Mouse (Mus musculus) cerebellum, adult 11-12 months (tissue): ENCODE results near the gene Ankrd31.
"Not testable (repeated sequence)": the region's sequence is repeated elsewhere in the genome, so short reads cannot be mapped to it uniquely, and the experiment has no call there.

Source experiments
- DNase-seq: peaks from one replicate; pipeline ENCODE4 v3.0.0; 2022

Gene Ankrd31

DNA sequence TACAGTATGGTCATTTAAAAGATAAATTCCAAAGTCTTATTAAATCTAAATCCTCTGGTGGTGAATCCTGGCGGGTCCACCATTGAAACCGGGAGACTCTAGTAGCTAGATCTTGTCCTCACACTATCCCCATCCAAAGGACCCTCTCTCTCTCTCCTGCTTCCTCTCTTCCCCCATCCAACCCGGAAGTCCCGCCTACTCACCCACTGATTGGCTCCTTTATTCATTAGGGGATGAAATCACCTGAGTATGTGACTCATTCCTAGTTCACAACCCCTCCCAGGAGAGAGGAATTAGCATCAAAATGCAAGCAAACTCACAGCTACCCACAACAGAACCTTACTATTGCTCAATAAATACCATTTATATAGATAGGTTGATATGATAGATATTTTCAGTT, 122.7 kb downstream of the Ankrd31 start:
- no peak for DNase-seq

DNA sequence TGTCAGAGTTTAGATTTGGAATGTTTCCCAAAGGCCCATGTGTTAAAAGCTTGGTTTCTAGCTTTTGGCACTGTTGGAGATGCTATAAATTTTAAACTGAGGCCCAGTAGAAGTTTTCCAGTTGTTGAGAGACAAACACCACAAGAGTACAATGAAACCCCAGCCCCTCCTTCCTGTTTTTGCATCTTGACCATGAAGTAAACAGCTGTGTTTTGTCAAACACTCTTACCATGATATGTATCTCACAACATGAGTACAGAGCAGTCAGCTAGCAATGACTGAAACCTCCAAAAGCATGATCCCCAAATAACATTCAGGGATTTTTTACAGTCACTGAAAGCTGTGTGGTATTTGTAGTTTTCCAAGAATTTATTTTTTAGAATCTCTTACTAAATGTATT, 126.0 kb downstream of the Ankrd31 start:
- DNase-seq = no peak

DNA sequence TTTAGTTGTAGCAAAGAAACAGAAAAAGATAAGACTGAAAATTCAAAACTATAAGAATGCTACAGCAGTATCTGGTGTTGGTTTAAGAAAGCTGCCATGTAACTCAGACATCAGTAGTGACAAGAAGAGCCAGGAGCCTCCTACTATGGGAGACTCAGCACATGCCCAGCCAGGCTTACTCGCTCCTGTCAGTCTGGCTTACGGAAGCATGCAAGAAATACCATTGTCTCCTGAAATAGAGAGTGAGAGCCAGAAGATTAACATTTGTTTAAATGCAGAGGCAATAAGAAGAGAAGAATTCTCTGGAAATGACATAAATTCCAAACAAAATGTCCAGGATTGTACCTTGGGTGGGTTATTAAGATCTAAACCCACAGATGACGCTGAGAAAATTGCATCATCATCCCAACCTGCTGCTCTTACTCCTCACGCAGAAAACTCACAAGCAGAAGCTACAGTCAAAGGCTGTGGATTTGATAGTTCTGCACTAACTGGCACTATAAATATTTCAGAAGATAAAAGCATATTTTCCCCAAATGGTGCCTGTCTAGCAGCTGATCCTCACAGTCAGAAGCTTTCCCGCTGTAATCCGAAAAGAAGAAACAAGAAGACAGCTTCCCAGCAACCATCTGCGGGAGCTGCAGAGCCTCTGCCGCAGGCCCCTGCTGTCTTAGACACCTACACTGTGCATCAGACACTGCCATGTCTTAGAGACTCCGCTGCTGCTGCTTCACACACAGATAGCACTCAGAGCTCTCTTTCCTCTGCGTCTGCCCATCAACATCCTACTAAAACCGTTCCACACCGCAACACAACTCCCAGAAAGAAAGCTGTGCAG, 130.4 kb downstream of the Ankrd31 start:
- DNase-seq = no peak

DNA sequence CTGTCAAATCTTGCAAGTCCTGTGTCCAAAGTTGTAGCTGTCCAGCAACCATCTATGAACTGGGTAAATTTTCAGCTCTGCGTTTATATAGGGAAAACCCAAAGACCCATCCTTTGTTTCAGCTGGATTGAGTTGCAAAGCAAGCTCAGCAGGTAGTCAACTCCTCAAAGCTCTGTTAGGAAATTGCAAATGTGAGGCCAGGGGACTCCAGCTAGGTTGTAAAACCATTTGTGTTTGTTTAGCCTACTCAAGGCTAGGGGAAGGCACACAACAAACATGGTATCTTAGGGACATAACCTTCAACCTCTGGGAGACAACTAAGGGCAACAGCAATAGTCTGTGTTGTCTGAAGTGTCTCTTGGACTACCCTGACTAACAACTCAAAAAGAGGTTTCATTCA, 136.5 kb downstream of the Ankrd31 start:
- DNase-seq = no peak

DNA sequence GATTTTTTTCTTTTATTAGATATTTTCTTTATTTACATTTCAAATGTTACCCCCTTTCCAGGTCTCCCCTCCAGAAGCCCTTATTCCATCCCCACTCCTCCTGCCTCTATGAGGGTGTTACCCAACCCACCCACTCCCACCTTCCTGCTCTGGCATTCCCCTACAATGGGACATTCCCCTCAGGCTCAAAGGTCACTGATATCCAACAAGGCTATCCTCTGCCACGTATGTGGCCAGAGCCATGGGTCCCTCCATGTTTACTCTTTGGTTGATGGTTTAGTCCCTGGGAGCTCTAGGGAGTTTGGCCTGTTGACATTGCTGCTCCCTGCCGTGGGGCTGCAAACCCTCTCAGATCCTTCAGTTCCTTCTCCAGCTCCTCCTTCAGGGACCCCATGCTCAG, 141.9 kb downstream of the Ankrd31 start:
- DNase-seq = no peak

DNA sequence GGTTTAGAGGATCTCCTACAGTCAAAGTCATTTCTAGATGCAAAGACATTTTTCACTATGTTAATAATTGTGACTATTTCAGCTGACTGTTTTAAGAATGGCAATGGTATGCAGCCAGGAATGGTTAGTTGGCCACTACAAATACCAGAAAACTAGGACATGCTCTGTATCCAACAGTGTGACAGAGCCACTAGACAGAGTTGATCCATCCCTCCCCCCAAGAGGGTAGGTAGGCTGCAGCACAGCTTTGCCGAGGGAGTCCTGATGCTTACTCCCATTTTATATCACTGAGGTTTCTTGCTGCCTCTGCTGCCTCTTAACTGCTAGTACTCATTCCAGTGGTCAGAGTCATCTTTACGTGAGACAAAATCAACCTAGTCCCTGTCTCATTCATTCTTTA, 147.1 kb downstream of the Ankrd31 start:
- no peak for DNase-seq

DNA sequence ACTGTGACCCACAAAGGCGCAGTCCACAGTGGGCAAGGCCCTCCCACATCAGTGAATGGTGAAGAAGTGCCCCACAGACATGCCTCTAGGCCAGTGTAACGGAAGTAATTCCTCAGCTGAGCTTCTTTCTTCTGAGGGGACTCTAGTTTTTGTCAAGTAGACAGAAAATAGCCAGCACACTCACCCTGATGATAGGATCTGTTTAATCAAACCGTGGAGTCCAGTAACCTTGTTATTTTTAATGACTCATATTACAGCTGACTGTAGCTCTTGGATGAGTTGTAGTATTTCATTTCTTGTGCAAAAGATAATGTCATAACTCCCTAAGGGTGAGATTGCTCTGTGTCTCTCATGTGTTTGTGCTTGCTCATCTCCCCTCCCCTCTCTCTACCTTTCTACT, 158.6 kb downstream of the Ankrd31 start:
- no peak for DNase-seq

DNA sequence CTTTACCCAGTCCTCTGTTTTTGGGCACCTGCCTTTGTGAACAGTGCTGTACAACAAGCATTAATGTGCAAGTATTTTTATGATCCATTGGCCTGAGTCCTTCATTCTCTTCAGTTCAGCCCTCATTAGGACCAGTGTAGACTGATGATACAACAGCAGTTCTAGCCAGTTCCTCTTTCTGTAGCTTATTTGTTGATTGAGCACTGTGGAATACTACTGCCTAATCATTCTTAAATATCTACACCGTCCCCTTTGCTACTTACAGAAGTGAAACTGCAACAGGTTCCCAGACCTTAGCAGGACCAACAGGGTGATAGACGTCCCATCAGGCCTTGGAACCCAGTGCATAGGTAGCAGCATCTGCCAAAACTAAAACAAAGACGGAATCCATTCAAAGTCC, 163.1 kb downstream of the Ankrd31 start:
- no peak for DNase-seq

DNA sequence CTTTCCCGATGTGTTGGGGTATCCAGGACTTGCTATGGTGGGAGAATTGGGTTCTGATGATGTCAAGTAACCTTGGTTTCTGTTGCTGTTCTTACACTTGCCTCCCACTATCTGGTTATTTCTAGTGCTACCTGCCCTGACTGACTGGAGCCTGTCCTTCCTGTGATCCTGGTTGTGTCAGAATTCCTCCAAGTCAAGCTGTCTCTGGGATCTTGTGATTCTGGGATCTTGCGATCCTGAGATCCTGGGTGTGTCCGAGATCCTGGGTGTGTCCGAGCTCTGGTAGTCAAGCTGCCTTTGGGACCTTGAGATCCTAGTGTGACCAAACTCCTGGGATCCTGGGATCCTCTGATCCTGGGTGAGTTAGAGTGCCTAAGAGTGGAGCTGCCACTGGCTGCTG, 175.1 kb downstream of the Ankrd31 start:
- not testable (repeated sequence) for DNase-seq

DNA sequence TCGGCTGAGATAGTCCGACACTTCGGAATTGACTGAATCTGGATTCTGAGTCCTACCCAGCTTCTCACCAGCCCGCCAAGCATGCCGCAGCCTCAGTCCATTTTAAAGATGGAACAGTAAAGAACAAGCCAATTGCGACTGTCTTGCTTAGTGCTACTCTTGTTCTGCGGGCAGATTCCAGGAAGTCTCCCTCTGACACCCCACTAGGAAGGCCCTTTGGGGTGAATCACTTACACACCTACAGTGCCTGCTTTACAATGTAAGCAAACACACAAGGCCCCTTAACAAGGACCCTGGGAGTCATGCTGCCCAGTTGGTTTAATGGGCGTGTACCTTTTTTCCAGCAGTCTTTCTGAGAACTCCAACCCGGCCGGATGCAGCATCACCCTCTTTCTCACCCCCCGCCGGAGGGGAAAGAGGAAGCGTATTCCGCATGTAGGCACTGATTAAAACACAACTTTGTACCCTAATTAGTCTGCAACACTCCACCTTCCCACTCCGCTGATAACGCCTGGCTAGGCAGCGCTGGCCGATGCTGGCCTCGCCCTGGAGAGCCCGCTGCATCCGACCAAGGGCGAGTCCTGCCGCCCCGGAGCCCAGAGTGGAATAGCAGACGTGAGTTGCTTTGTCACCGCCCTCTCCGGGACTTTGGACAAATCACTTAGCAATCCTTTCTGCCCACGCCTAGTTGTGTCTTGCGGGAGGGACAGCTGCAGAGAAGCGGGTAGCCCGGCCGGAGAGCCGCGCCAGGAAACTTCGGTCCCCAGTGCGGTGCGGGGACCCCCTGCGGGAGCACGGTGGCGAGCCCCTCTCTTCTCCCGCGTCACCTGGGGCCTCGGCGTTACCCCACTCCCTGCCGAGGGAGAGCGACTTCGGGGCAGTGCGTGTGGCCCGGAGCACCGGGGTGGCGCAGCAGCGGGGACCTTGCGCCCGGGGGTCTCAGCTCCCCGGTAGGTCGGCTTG, 176.2 kb downstream of the Ankrd31 start, which contains the start of gene Gcnt4:
Gene Gcnt4, plus strand, starts transcription at position 691 of the 963 bp plus-strand sequence.
- DNase-seq = no peak

DNA sequence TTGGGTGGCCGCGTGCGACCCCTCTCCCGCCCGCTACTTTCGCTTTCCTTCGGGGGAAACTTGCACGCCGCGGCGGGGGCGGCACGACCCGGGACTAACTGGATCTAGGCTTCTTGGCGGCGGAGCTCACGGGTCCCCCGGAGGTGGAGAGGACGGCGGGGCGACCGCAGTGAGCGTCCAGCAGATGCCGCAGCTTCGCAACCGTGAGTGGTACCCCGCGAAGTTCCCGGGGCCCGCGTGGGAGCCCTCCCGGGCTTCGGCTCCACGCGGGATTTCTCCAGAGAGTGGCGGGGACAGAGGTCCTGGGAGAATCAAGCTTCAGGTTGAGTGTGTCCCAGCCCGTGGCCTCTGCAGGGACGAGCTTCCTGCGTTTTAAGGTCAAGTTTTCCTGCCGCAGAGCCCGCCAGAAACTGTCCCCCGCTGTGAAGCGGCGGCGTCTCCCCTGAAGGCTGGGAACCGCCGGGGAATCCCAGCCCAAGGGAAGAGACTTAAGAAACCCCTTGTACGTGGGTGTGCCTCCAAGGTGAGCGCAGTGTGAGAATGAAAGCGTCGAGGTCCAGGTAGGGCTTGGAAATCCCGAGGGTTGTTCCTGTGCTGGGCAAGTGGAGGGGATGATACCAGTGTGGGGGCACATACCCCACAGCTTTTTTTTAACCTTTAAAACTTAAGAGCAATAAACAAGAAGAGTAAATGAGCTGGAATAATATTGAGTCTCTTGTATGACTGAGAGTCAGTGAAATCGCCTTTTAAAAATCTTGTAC, 177.1 kb downstream of the Ankrd31 start:
- DNase-seq = no peak

DNA sequence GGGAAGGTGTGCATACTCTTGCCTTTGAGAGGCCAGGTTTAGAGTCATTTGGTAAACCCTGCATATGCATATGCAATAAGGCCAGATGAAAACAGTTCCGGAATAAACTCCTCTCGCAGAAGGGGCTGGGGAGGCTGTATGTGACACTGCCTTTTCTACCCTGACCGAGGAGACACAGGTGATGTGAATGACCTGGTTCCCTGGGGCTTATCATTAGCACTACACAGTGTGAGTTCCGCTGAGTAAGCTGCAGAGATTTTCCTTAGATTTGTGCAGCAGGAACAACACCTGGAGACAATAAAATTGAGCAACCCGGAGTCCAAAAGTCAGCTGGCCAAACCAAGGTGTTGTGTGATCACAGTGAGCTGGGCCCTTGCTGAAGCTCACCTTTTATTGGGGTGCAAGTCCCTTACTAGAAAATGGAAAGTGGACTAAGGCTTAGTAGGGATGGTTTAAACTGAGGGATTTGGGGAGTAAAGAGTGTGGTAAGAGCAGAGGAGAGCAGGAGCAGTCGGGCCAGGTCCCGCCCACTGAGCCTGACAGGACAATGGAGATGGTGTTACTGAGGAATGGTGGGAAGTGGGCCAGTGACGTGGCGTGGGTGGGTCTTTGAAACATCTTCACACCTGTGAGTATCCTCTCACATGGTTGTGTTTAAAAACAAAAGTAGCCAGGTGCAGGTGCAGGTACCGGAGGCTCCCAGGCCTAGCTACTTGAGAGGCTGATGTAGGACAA, 178.1 kb downstream of the Ankrd31 start:
- DNase-seq = no peak

DNA sequence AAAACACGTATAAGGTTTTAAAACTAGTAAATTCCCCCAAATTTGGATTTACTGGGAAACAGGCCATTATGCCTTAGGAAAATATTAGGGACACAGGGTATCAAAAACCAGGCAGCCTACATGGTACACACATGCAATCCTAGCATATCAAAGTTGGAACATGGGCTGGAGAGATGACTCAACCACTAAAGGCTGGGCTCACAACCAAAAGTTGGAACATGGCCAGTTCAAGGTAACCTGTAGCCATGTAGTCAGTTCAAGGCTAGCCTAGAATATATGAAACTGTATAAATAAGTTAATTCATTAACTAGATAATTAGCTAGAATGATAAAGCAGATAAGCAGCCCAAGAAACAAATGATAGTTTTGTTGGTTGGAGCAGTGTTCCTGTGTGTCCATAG, 179.7 kb downstream of the Ankrd31 start:
- DNase-seq = no peak

DNA sequence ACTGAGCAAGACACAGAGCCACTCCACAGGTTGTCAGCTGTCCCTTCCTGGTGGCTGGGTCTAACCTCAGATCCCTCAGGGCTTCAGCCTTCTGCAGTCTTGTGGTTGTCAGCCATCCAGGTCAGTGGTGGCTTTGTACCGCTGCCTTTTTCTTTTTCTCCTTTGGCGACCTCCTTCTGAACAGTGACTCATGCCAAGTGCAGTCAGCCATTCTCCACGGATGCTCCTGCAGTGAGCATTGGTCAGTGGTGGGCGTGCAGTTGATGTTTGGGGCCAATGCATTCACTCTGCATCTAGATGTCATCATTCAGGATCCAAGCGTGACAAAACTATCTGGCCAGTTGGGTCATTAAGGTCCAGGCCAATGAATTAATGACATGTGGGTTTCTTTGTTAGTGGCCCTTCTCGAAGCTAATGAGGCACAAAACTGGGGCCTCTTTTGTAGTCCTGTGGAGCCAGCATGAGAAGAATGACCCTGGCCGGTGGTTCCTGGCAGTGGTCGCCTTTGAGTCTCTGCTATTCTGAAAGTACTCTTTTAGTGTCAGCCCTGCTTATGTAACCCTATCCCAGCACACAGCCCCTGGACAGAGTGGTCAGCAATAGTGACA, 180.5 kb downstream of the Ankrd31 start:
- peak; percentile 6 for DNase-seq

DNA sequence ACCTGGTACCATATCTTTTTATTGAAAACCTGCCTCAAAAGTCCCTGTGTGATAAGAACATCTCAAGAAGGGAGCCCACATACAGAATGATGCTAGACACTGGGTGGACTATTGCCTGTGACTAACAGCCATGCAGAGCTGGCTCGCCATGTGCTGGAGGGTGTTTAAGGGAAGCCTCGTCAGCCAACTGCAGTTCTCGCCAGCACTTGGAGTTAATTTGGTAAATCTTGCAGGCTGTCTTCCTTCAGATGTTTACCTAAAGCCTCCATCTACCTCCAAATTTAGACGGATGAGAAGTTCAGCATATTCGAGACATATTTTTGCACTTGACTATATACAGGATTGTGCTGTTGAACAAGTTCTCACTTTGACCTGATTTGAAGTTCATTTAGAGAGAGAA, 184.7 kb downstream of the Ankrd31 start:
- DNase-seq = no peak

DNA sequence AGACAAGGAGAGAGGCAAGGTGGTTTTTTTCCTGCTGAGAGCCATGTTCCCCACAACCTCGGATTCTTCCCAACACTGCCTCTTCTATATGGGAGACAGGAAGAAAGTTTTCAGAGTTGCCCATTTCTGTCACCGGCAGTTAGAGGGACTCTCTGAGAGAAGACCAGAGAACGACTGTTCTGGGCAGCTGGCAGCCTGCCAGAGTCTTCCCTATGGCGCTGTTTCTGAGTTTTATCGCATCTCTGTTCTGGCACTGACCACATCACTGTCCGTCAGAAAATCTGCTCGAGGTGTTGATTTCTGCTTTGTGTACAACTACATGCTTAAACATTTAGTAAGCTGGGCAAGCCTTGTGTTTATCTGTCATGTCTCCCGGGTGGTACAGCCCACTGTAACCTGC, 185.3 kb downstream of the Ankrd31 start:
- no peak for DNase-seq

DNA sequence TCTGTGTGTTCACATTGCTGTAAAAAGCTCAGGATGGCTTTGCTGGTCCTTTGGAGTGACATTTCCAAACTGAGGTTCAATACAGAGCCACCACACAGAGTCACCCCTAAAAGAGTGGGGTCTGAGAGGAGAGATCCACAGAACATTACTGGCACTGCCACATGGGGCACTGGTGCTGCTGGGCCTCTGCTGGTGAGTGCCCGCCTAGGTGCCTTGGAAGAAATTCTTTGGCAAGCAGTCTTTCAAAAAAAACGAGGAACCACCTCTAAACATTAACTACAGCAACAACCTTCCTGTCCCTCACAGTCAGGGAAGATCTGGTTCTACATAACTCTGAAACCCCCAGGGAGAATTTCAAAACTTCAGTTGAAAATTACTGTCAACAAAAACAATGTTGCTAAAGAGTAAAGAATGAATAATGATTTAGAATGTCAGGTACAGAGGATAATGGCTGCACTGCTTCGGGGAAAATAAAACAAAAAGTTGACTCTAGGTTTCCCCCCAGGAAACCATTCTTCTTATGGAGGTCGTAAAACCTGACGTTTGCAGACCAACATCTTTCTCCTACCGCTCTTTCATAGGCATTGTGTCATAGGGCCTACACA, 188.2 kb downstream of the Ankrd31 start:
- no peak for DNase-seq

DNA sequence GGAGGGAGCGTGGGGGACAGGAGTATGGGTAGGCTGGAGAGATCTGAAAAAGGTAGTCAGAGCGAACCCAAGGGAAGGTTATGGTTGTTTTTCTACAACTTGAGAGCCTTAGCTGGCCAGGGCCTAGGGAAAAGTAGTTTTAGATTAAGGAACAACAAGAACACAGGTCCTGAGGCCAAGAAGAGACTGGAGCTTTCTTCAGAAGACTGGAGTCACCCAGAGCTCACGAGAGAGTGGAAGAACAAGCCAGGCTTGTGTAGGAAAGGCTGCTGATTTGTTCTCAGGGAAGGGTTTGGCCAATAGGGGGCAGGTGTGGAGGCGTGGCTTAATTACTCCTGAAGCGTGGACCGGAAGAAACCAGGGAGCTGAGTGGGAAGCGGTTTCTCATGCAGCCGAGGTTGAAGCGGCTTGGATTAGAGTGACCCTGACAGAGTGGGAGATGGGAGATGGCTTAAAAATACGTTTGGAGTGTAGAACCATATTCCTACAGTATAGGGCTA, 189.0 kb downstream of the Ankrd31 start:
- DNase-seq = no peak

DNA sequence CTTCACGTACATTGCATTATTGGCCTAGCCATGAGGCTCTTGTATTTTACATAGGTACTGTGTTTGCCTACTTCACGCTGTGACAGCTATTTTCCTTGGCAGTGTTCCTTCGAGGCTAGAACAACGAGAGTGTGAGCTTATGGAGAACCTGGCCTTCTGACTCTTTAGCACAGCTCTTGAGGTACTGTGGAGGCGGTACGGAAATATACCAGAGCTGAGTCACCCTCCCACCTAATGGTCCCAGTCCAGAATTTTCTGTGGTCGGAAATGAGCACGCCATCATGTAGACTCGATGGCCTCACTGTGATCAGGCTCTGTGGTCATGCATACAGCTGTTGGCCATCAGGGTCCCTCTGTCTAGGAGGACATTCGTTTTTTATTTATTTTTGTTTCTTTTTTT, 191.6 kb downstream of the Ankrd31 start:
- no peak for DNase-seq

DNA sequence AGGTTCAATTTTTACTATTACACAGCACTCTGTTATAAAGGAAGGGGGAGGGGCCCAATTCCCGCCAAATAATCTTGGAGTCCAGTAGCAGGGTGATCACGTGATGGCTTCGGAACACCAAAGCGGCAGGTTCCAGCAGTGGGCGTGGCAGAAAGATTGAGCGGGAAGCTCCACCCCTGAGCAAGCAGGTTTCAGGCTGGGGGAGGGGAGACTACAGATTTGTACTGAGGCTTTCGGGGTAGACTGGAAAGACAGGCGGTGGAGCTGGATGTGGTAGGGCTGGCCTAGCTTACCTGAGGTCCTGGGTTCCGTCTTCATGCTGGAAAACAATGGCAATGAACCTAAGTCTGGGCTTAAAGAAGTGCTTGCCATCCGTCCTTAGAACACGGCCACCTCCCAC, 193.4 kb downstream of the Ankrd31 start:
- not testable (repeated sequence) for DNase-seq

DNA sequence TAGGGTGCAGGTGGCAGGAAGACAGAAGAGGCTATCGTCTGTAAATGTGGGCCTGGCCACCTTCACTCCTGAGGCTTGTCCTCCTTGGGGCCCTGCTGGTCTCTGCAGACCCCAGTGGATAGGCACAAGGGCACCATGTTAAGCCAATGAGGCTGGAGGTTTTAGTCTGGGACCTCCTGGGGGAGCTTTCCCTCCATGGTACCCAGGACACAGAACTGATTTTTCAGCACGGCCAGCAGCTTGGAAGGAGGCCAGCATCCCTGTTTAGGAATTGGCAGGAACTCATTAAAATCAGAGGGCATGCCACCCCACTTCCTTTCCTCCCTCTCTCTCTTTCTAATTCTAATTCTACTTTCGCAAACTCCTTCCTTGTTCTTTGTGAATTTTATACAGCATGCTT, 195.5 kb downstream of the Ankrd31 start:
- no peak for DNase-seq
